Mouse (Mus musculus) lung, postnatal 0 days (tissue): Measurements from ENCODE around the gene S100b.
A peak's percentile ranks its signal among the peaks of the same experiment; 100 is the strongest.

Experiments
- CTCF ChIP-seq: IDR thresholded peaks from 2 replicates; pipeline ENCODE4 v1.5.1; 2016; ENCODE audit warnings: antibody characterized with exemption, mild to moderate bottlenecking
- EP300 ChIP-seq: IDR thresholded peaks from 2 replicates; pipeline ENCODE4 v1.6.1; 2016; ENCODE audit warnings: antibody characterized with exemption, mild to moderate bottlenecking, control low read depth

GRCm38 (mm10) chr10:76262431-76262830 is 8.8 kb downstream of the S100b start:
- peak; percentile 23; the same call in 1 of the 2 replicates for TF ChIP-seq CTCF
- TF ChIP-seq EP300, result no peak
